Mouse (Mus musculus) monocyte, adult 2 months (primary cell): ENCODE data around the gene Slc6a6.

ENCODE experiments used
- DNase-seq, 2 experiments: peaks; one replicate each; pipeline ENCODE4 v3.0.0; 2022; ENCODE audit warnings: low spot score in 2 of 2, low read depth in 1 of 2

The Slc6a6 gene

GRCm38 (mm10) chr6:91683602-91684473 is at the start of gene Slc6a6:
Slc6a6 (plus strand) TSS chr6:91684053.
- DNase-seq: peak; percentile 70 to 87

DNA sequence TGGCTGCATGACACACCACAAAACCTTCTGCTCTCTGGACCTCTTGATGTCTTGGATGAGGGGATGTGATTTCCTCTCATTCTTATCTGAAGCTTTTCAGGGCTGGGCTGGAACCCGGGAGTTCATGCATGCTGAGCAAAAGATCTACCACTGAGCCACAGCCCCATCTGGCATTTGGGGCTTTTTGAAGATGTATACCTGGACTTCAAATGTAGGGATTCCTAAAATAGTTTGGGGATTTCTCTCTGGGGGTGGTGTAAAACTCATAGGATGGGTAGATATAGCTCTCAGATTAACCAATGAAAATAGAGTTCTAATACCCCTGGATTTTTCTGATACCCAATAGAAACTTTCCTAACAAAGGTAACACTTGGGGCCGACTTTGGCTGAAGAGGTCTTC is 49.4 kb upstream of the Slc6a6 start:
- DNase-seq: no peak

- no peak for DNase-seq
Observed at GRCm38 (mm10) chr6:91634876-91635275, 49.0 kb upstream of the Slc6a6 start.

GRCm38 (mm10) chr6:91638204-91638995 is 45.5 kb upstream of the Slc6a6 start:
- no peak for DNase-seq

- no peak for DNase-seq
Observed at GRCm38 (mm10) chr6:91643011-91643410, 40.8 kb upstream of the Slc6a6 start.

- DNase-seq: no peak
Observed at GRCm38 (mm10) chr6:91643416-91643921, 40.4 kb upstream of the Slc6a6 start.

DNA sequence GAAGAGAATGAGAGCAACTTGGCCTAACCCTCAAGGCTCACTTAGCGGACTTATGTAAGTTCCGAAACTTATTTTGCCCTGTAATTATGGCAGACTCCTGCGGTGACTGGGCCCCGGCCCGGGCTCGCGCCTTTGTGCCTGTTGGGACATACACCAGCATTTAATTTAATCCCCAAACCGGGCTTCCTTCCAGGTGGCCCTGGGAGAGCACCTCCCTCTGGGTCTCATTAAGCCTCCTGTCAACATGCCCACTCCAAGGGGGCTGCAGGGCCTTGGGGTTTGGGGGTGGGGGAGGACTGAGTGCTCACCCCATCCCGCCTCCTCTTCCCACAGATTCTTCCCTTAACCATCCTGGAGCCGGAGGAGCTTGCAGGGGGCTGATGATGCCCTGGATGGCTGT is 37.8 kb upstream of the Slc6a6 start:
- DNase-seq: no peak

GRCm38 (mm10) chr6:91646822-91647221 is 37.0 kb upstream of the Slc6a6 start:
- DNase-seq: no peak

DNA sequence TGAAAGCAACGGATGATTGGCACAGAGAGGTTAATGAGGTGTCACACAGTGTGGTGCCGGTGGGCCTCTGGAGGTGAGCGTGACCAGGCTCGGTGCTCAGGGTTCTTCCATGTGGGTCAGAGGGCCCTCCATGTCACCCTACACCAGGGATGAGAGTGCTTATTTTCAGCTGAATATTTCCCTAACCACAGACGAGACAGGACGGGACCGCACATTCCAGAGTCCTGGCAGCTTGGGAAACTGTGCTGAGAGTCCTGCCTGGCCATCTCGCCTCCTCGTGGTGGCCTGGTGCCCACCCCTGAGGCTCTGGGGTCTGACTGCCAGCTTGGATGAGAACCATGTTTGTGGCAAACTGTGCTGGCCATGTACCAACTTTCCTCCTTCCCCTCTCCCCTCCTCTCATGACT is 36.5 kb upstream of the Slc6a6 start:
- DNase-seq: no peak

DNA sequence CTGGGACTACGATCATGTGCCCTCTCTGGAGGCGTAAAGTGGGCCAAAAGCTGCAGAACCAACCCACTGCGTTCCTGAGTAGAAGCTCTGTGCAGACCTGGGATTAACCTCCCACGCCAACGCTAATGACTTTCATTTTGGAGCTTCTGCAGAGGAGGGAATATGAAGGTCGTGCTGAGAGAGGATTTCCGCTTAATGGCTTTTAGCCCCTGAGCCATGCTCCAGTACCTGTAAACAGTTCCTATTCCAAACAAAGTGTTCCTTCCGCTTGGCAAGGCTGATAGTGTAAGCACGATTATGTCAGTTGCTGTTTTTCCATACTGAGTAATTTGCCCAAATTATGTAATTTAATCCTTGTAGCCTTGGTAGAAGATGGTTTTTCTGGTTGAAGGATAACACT is 33.6 kb upstream of the Slc6a6 start:
- DNase-seq: no peak

GRCm38 (mm10) chr6:91652296-91652695 is 31.6 kb upstream of the Slc6a6 start:
- no peak for DNase-seq

- no peak for DNase-seq
Observed at GRCm38 (mm10) chr6:91655244-91655643, 28.6 kb upstream of the Slc6a6 start.

- no peak for DNase-seq
Observed at GRCm38 (mm10) chr6:91655874-91656433, 27.9 kb upstream of the Slc6a6 start.

GRCm38 (mm10) chr6:91658288-91658687 is 25.6 kb upstream of the Slc6a6 start:
- no peak for DNase-seq

DNA sequence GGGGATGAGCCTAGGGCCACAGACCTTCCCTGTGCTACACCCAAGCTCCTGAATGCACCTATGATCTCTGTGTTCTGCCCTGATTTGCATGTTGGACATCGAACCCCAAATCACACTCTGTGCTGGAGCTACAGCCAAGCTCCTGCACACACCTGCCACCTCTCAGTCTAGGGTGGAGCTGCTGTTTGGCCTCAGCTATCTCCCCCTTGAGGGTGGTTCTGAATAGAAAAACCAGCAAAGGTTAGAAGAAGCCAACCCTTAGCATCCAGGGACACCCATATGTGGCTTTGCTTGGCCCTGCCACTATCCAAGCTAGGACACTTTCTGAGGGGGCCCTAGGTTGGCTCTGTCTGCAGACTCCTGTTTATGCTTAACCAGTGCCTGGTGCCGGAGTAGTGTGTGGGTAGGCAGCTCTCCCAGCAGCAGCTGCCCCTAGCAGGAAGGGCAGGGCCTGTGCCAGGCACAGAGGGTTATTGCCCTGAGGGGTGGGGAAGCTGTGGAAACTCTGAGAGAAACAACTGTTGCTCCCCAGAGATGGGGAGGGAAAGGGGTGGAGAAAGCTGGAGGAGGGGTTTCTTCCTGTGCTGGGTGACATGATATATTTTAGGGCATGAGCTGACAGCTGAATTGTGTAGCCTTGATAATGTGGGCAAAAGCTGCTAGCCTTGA is 23.9 kb upstream of the Slc6a6 start:
- DNase-seq: no peak

DNA sequence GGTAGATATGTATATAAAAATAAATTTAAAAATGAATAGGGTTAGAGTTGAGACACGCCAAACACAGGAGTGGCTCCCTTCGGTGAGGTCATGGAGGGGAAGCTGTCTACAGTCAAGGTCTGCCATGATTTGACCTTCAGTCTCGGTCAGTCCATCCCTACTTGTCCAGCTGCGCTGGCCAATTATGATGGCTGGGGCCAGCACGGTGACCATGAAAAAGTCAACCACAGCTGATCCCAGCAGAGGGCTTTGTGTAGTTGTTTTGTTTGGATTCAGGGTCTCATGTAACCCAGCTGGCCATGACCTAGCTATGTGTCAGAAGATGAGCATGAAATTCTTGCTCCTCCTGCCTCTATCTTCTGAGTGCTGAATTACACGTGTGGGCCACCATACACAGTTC is 21.6 kb upstream of the Slc6a6 start:
- no peak for DNase-seq

GRCm38 (mm10) chr6:91663616-91664015 is 20.2 kb upstream of the Slc6a6 start:
- no peak for DNase-seq

DNA sequence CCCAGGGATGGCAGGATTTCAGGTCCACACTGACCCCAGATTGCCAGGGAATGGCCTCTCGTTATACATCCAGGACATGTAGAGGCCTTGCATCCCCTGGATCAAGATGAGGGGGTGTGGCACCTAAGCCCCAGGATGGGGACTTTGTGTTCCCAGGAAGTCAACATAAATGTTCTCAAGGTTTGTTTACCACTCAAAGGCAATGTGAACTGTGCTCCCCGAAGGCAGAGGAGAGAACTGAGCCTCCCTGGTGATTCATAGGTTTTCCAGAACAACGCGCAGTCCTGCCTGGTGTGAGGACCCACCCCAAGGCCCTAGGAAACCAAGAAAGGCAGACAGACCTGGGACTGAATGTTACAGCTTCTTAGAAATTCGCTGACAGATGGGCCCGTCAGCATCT is 18.6 kb upstream of the Slc6a6 start:
- DNase-seq: no peak

- DNase-seq: no peak
Observed at GRCm38 (mm10) chr6:91665990-91666700, 17.7 kb upstream of the Slc6a6 start.

DNA sequence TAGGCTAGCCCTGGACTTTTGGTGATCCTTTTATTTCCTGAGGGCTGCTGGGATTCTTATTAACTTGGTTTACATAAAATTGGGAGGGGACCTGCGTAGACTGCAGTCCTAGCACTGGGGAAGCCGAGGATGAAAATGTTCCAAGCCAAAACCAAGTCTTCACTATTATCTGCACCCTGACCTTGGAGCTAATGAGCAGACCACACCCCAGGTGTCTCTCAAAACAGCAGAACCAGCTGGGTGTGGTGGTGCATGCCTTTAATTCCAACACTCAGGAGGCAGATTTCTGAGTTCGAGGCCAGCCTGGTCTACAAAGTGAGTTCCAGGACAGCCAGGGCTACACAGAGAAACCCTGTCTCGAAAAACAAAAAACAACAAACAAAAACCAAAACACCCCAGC is 16.7 kb upstream of the Slc6a6 start:
- no peak for DNase-seq

DNA sequence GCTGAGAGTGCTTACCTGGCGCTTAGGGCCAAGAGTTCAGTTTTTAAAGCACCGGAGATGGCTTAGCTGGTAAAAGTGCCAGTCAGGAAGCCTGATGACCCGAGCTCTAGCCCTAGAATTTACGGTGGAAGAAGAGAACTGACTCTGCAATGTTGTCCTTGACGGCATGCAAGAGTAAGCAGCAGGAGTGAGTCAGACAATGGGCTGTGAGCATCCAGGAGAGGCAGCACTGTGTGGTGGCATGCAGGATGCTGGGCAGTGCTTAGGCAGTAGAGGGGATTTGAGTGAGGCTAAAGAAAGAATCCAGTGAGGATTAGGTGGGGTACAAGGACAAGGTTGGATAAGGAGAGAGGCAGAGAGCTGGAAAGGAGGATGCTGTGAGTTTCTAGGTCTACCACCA is 15.6 kb upstream of the Slc6a6 start:
- DNase-seq: no peak
